Comparison of ENCODE assay signal across 12 mouse cellular contexts in the genomic region with DNA sequence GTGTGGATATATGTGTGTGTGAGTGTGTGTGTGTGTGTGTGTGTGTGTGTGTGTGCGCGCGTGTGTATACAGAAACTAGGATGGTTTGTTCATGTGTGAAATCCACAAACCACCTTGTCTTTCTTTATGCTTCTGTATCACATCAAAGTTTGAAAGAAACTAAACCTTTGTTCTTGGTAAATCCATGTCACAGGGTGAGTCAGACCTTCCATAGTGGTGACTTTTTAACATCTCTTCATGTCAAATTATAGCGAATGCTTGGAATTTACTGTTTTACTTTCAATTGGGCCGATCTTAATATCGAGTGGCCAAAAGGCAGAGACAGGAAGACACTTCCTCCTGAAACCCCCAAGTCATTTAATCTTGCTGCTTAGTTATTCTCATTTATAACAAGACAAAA. TPM values are rescaled to one million over a fixed set of nuclear protein-coding genes. Genes with fewer than 3 reads are reported as not detected.
"Had no signal": no experiment of that assay in that cellular context is flagged by ENCODE, and none has a peak within 500 bp of the region (broad histone marks: within the 10 kb centered on the region; RNA-seq: fewer than 3 reads in every experiment).

No protein-coding gene starts in this region.

- H3K4me3 ChIP-seq: intestine, embryonic 15.5 days; liver, embryonic 12.5 days; midbrain, embryonic 10.5 days; myocyte; neural tube, embryonic 15.5 days had no signal

- H3K4me1 ChIP-seq: intestine, embryonic 15.5 days; liver, embryonic 12.5 days; midbrain, embryonic 10.5 days; neural tube, embryonic 15.5 days had no signal

- H3K27me3 ChIP-seq: intestine, embryonic 15.5 days; neural tube, embryonic 15.5 days had no signal

- H3K27ac ChIP-seq: intestine, embryonic 15.5 days; liver, embryonic 12.5 days; midbrain, embryonic 10.5 days; neural tube, embryonic 15.5 days had no signal

- H3K9ac ChIP-seq: intestine, embryonic 15.5 days; liver, embryonic 12.5 days; neural tube, embryonic 15.5 days had no signal

- DNase-seq: kidney, adult 18-20 months; kidney, postnatal 10 days; left cerebral cortex, postnatal 4 days; lung, postnatal 4 days; midbrain, embryonic 14.5 days; thymus, postnatal 14 days had no signal

- H3K4me2 ChIP-seq: intestine, embryonic 15.5 days; liver, embryonic 12.5 days; neural tube, embryonic 15.5 days had no signal

- H3K36me3 ChIP-seq: intestine, embryonic 15.5 days; liver, embryonic 12.5 days; midbrain, embryonic 10.5 days; neural tube, embryonic 15.5 days had no signal

- H3K9me3 ChIP-seq: intestine, embryonic 15.5 days; liver, embryonic 12.5 days; midbrain, embryonic 10.5 days; neural tube, embryonic 15.5 days had no signal

- ATAC-seq: liver, embryonic 12.5 days had no signal

RNA-seq across cellular contexts. Expression of gene Cdkn2b, which starts 48.7 kb away (rescaled TPM):
- total RNA-seq: megakaryocyte, adult 5-6 weeks had no signal
- polyA plus RNA-seq: myocyte had no signal
